Mouse (Mus musculus): ENCODE results near the gene Slc29a3. TPM values are rescaled to one million over a fixed set of nuclear protein-coding genes. Genes with fewer than 3 reads are reported as not detected.

Slc29a3 gene
- polyA plus RNA-seq, 1 experiment: 9.9 TPM

GRCm38 (mm10) chr10:60733471-60733870 is 19.1 kb downstream of the Slc29a3 start:
- TF ChIP-seq CTCF (IDR thresholded peaks at IDR 0.05; ENCODE audit: borderline replicate concordance, insufficient read depth, low read depth, low read length) (no peak), POLR2A (IDR thresholded peaks at IDR 0.05; ENCODE audit: borderline replicate concordance, insufficient read depth, low read length) (no peak)
- no peak overlapping the region for H3K4me3 ChIP-seq (replicated peaks; ENCODE audit: insufficient read depth, low read depth, low read length)
- 89% methylated on average over 8 of the region's 8 CpGs for WGBS
- H3K4me1 ChIP-seq (ENCODE audit: control insufficient read depth, insufficient read depth, low read length): no peaks in the 10 kb centered on the region
- DNase-seq: no peak
- no peak overlapping the region for H3K27ac ChIP-seq (ENCODE audit: insufficient read depth, low read length)
- no peaks in the 10 kb centered on the region for H3K27me3 ChIP-seq (ENCODE audit: control insufficient read depth, insufficient read depth, low read length)

GRCm38 (mm10) chr10:60732397-60732861 is 20.2 kb downstream of the Slc29a3 start:
- DNase-seq: peak in 1 of 2 experiments; percentile 30
- TF ChIP-seq POLR2A (IDR thresholded peaks at IDR 0.05; ENCODE audit: borderline replicate concordance, insufficient read depth, low read length): no peak
- TF ChIP-seq CTCF (IDR thresholded peaks at IDR 0.05; ENCODE audit: borderline replicate concordance, insufficient read depth, low read depth, low read length): no peak
- Histone ChIP-seq H3K27ac (ENCODE audit: insufficient read depth, low read length) (no peak overlapping the region), H3K27me3 (ENCODE audit: control insufficient read depth, insufficient read depth, low read length) (no peaks in the 10 kb centered on the region), H3K4me3 (replicated peaks; ENCODE audit: insufficient read depth, low read depth, low read length) (no peak overlapping the region), H3K4me1 (ENCODE audit: control insufficient read depth, insufficient read depth, low read length) (no peaks in the 10 kb centered on the region)
- 36% methylated on average over 2 of the region's 2 CpGs for WGBS

- WGBS: 47% methylated on average over 5 of the region's 5 CpGs
- no peak for DNase-seq
- Histone ChIP-seq H3K27me3 (ENCODE audit: control insufficient read depth, insufficient read depth, low read length) (no peaks in the 10 kb centered on the region), H3K4me3 (replicated peaks; ENCODE audit: insufficient read depth, low read depth, low read length) (no peak overlapping the region), H3K4me1 (ENCODE audit: control insufficient read depth, insufficient read depth, low read length) (no peaks in the 10 kb centered on the region), H3K27ac (ENCODE audit: insufficient read depth, low read length) (no peak overlapping the region)
- no peak for TF ChIP-seq POLR2A (IDR thresholded peaks at IDR 0.05; ENCODE audit: borderline replicate concordance, insufficient read depth, low read length)
- TF ChIP-seq CTCF (IDR thresholded peaks at IDR 0.05; ENCODE audit: borderline replicate concordance, insufficient read depth, low read depth, low read length): no peak
Observed at GRCm38 (mm10) chr10:60731742-60732141, 20.9 kb downstream of the Slc29a3 start.

- DNase-seq: no peak
- H3K4me3 ChIP-seq (replicated peaks; ENCODE audit: insufficient read depth, low read depth, low read length): no peak overlapping the region
- H3K4me1 ChIP-seq (ENCODE audit: control insufficient read depth, insufficient read depth, low read length): no peaks in the 10 kb centered on the region
- H3K27ac ChIP-seq (ENCODE audit: insufficient read depth, low read length): no peak overlapping the region
- TF ChIP-seq CTCF (IDR thresholded peaks at IDR 0.05; ENCODE audit: borderline replicate concordance, insufficient read depth, low read depth, low read length) (no peak), POLR2A (IDR thresholded peaks at IDR 0.05; ENCODE audit: borderline replicate concordance, insufficient read depth, low read length) (no peak)
- no peaks in the 10 kb centered on the region for H3K27me3 ChIP-seq (ENCODE audit: control insufficient read depth, insufficient read depth, low read length)
- WGBS: 40% methylated on average over 5 of the region's 5 CpGs
Observed at GRCm38 (mm10) chr10:60727301-60727700, 25.3 kb downstream of the Slc29a3 start.

- TF ChIP-seq POLR2A (IDR thresholded peaks at IDR 0.05; ENCODE audit: borderline replicate concordance, insufficient read depth, low read length): no peak
- TF ChIP-seq CTCF (IDR thresholded peaks at IDR 0.05; ENCODE audit: borderline replicate concordance, insufficient read depth, low read depth, low read length): no peak
- no peak overlapping the region for H3K27ac ChIP-seq (ENCODE audit: insufficient read depth, low read length)
- no peaks in the 10 kb centered on the region for H3K4me1 ChIP-seq (ENCODE audit: control insufficient read depth, insufficient read depth, low read length)
- H3K4me3 ChIP-seq (replicated peaks; ENCODE audit: insufficient read depth, low read depth, low read length): no peak overlapping the region
- no peak for DNase-seq
- WGBS: 82% methylated on average over 3 of the region's 3 CpGs
- H3K27me3 ChIP-seq (ENCODE audit: control insufficient read depth, insufficient read depth, low read length): no peaks in the 10 kb centered on the region
Observed at GRCm38 (mm10) chr10:60726896-60727295, 25.7 kb downstream of the Slc29a3 start.

- no peak overlapping the region for H3K4me3 ChIP-seq (replicated peaks; ENCODE audit: insufficient read depth, low read depth, low read length)
- TF ChIP-seq CTCF (IDR thresholded peaks at IDR 0.05; ENCODE audit: borderline replicate concordance, insufficient read depth, low read depth, low read length) (no peak), POLR2A (IDR thresholded peaks at IDR 0.05; ENCODE audit: borderline replicate concordance, insufficient read depth, low read length) (no peak)
- no peaks in the 10 kb centered on the region for H3K4me1 ChIP-seq (ENCODE audit: control insufficient read depth, insufficient read depth, low read length)
- H3K27ac ChIP-seq (ENCODE audit: insufficient read depth, low read length): no peak overlapping the region
- WGBS: 87% methylated on average over 6 of the region's 6 CpGs
- no peaks in the 10 kb centered on the region for H3K27me3 ChIP-seq (ENCODE audit: control insufficient read depth, insufficient read depth, low read length)
- DNase-seq: no peak
Observed at GRCm38 (mm10) chr10:60724496-60724895, 28.1 kb downstream of the Slc29a3 start.

GRCm38 (mm10) chr10:60723345-60723744 is 29.2 kb downstream of the Slc29a3 start:
- H3K4me1 ChIP-seq (ENCODE audit: control insufficient read depth, insufficient read depth, low read length): no peaks in the 10 kb centered on the region
- no peak for DNase-seq
- no peak overlapping the region for H3K27ac ChIP-seq (ENCODE audit: insufficient read depth, low read length)
- peak; percentile 13; the same call in 1 of the 2 replicates for TF ChIP-seq CTCF (IDR thresholded peaks at IDR 0.05; ENCODE audit: borderline replicate concordance, insufficient read depth, low read depth, low read length)
- no peak for TF ChIP-seq POLR2A (IDR thresholded peaks at IDR 0.05; ENCODE audit: borderline replicate concordance, insufficient read depth, low read length)
- 39% methylated on average over 1 of the region's 1 CpGs for WGBS
- no peaks in the 10 kb centered on the region for H3K27me3 ChIP-seq (ENCODE audit: control insufficient read depth, insufficient read depth, low read length)
- no peak overlapping the region for H3K4me3 ChIP-seq (replicated peaks; ENCODE audit: insufficient read depth, low read depth, low read length)

- WGBS: 20% methylated on average over 12 of the region's 12 CpGs
- TF ChIP-seq CTCF (IDR thresholded peaks at IDR 0.05; ENCODE audit: borderline replicate concordance, insufficient read depth, low read depth, low read length) (no peak), POLR2A (IDR thresholded peaks at IDR 0.05; ENCODE audit: borderline replicate concordance, insufficient read depth, low read length) (no peak)
- Histone ChIP-seq H3K27me3 (ENCODE audit: control insufficient read depth, insufficient read depth, low read length) (no peaks in the 10 kb centered on the region), H3K4me3 (replicated peaks; ENCODE audit: insufficient read depth, low read depth, low read length) (no peak overlapping the region), H3K4me1 (ENCODE audit: control insufficient read depth, insufficient read depth, low read length) (no peaks in the 10 kb centered on the region), H3K27ac (ENCODE audit: insufficient read depth, low read length) (no peak overlapping the region)
- DNase-seq: no peak
Observed at GRCm38 (mm10) chr10:60721640-60722039, 31.0 kb downstream of the Slc29a3 start.
